Mouse (Mus musculus) CH12.LX (cell line): ENCODE results near the gene Ap1s2. TPM values are rescaled to one million over a fixed set of nuclear protein-coding genes. Genes with fewer than 3 reads are reported as not detected.

Source experiments
- DNase-seq: peaks from one replicate; pipeline ENCODE4 v3.0.0-alpha.2; 2013; ENCODE audit errors: extremely low read depth
- H3K27ac ChIP-seq: 2 replicates; pipeline ENCODE4 v1.5.1; 2012; ENCODE audit warnings: low read depth, mild to moderate bottlenecking, control low read depth, moderate library complexity; ENCODE audit not compliant: insufficient read depth
- H3K27me3 ChIP-seq: replicated peaks from 2 replicates; pipeline ENCODE3; 2012; ENCODE audit warnings: inconsistent platforms
- H3K36me3 ChIP-seq, 2 experiments: replicated peaks in 1 of 2; 2 replicates each; pipeline versions ENCODE3 to v1.6.1; 2012; ENCODE audit warnings: inconsistent platforms in 1 of 2, low read length in 1 of 2, mild to moderate bottlenecking in 1 of 2, mixed read lengths in 1 of 2, moderate library complexity in 1 of 2; ENCODE audit not compliant: control insufficient read depth in 1 of 2, insufficient read depth in 1 of 2
- H3K4me1 ChIP-seq, 2 experiments: 2 replicates each; pipeline ENCODE4 v1.6.1; 2012; ENCODE audit warnings: inconsistent platforms in 1 of 2, moderate library complexity in 1 of 2; ENCODE audit not compliant: insufficient read depth in 2 of 2, control insufficient read depth in 1 of 2
- H3K4me2 ChIP-seq: 2 replicates; pipeline ENCODE4 v1.6.1; 2012; ENCODE audit warnings: low read depth, mild to moderate bottlenecking, control low read depth; ENCODE audit not compliant: poor library complexity, insufficient read depth, severe bottlenecking
- H3K4me3 ChIP-seq, 3 experiments: fragments of 150-350 bp in 1 of 3; sonication (generic) in 1 of 3; replicated peaks in 1 of 3; 2 replicates each; pipeline versions ENCODE3 to v1.5.1; 2011 to 2012; ENCODE audit warnings: low read depth in 2 of 3, low read length in 2 of 3, mild to moderate bottlenecking in 2 of 3, moderate library complexity in 2 of 3, control low read depth in 1 of 3, improper control_type of control experiment in 1 of 3, inconsistent platforms in 1 of 3, mixed read lengths in 1 of 3; ENCODE audit not compliant: poor library complexity in 1 of 3
- H3K79me2 ChIP-seq: replicated peaks from 2 replicates; pipeline ENCODE4 v1.6.1; 2012; ENCODE audit warnings: mild to moderate bottlenecking, moderate library complexity; ENCODE audit not compliant: control insufficient read depth, poor library complexity, insufficient read depth, severe bottlenecking; ENCODE audit errors: extremely low read depth
- H3K9ac ChIP-seq: 2 replicates; pipeline ENCODE4 v1.6.1; 2012; ENCODE audit warnings: low read depth, mild to moderate bottlenecking, control low read depth, moderate library complexity; ENCODE audit not compliant: insufficient read depth
- H3K9me3 ChIP-seq: replicated peaks from 2 replicates; pipeline ENCODE3; 2012; ENCODE audit warnings: low read length, inconsistent platforms, mixed read lengths
- BHLHE40 ChIP-seq: IDR thresholded peaks from 2 replicates; pipeline ENCODE4 v1.6.1; 2011; ENCODE audit warnings: mild to moderate bottlenecking, low read depth, low read length, improper control_type of control experiment
- CHD1 ChIP-seq: IDR thresholded peaks from 2 replicates; pipeline ENCODE4 v1.6.1; 2012; ENCODE audit warnings: low read depth, low read length, improper control_type of control experiment, inconsistent platforms
- E2F4 ChIP-seq: IDR thresholded peaks from 2 replicates; pipeline ENCODE4 v1.6.1; 2011; ENCODE audit warnings: low read depth, low read length, improper control_type of control experiment; ENCODE audit not compliant: insufficient replicate concordance
- ELF1 ChIP-seq: IDR thresholded peaks from 2 replicates; pipeline ENCODE4 v1.6.1; 2014; ENCODE audit warnings: low read depth, mild to moderate bottlenecking, inconsistent platforms, low read length, improper control_type of control experiment
- EP300 ChIP-seq: IDR thresholded peaks from 2 replicates; pipeline ENCODE4 v1.6.1; 2011; ENCODE audit warnings: low read length, improper control_type of control experiment
- ETS1 ChIP-seq: conservative IDR thresholded peaks from 2 replicates; pipeline ENCODE4 v1.6.1; 2012; ENCODE audit warnings: low read depth, mild to moderate bottlenecking, inconsistent platforms, low read length, improper control_type of control experiment, moderate library complexity
- HCFC1 ChIP-seq: IDR thresholded peaks from 2 replicates; pipeline ENCODE4 v1.6.1; 2012; ENCODE audit warnings: low read depth, mild to moderate bottlenecking, inconsistent platforms, low read length, improper control_type of control experiment
- IRF4 ChIP-seq: IDR thresholded peaks from 2 replicates; pipeline ENCODE4 v1.6.1; 2014; ENCODE audit warnings: low read depth, mild to moderate bottlenecking, inconsistent platforms, low read length, improper control_type of control experiment
- JUND ChIP-seq: conservative IDR thresholded peaks from 2 replicates; pipeline ENCODE4 v1.6.1; 2011; ENCODE audit warnings: low read depth, low read length, improper control_type of control experiment
- KAT2A ChIP-seq: IDR thresholded peaks from 2 replicates; pipeline ENCODE4 v1.6.1; 2012; ENCODE audit warnings: low read length, improper control_type of control experiment, inconsistent platforms; ENCODE audit not compliant: insufficient replicate concordance
- MAZ ChIP-seq: IDR thresholded peaks from 2 replicates; pipeline ENCODE4 v1.6.1; 2012; ENCODE audit warnings: low read depth, mild to moderate bottlenecking, inconsistent platforms, low read length, improper control_type of control experiment, moderate library complexity
- MEF2A ChIP-seq: IDR thresholded peaks from 2 replicates; pipeline ENCODE4 v1.6.1; 2014; ENCODE audit warnings: low read depth, mild to moderate bottlenecking, inconsistent platforms, low read length, improper control_type of control experiment, borderline replicate concordance
- NELFE ChIP-seq: IDR thresholded peaks from 2 replicates; pipeline ENCODE4 v1.6.1; 2011; ENCODE audit warnings: low read depth, low read length, improper control_type of control experiment
- POLR2A ChIP-seq: IDR thresholded peaks from 2 replicates; pipeline ENCODE4 v1.6.1; 2011; ENCODE audit warnings: low read depth, mild to moderate bottlenecking, improper control_type of control experiment, low read length
- POLR2AphosphoS2 ChIP-seq: IDR thresholded peaks from 2 replicates; pipeline ENCODE4 v1.6.1; 2011; ENCODE audit warnings: low read depth, low read length, improper control_type of control experiment
- RCOR1 ChIP-seq: conservative IDR thresholded peaks from 2 replicates; pipeline ENCODE4 v1.6.1; 2012; ENCODE audit warnings: low read depth, mild to moderate bottlenecking, inconsistent platforms, low read length, improper control_type of control experiment
- SIN3A ChIP-seq: IDR thresholded peaks from 2 replicates; pipeline ENCODE4 v1.6.1; 2012; ENCODE audit warnings: low read length, improper control_type of control experiment, inconsistent platforms
- SMC3 ChIP-seq: IDR thresholded peaks from 2 replicates; pipeline ENCODE4 v1.6.1; 2011; ENCODE audit warnings: low read depth, low read length, improper control_type of control experiment
- TCF12 ChIP-seq: IDR thresholded peaks from 2 replicates; pipeline ENCODE4 v1.6.1; 2014; ENCODE audit warnings: low read depth, mild to moderate bottlenecking, inconsistent platforms, low read length, improper control_type of control experiment
- UBTF ChIP-seq: IDR thresholded peaks from 2 replicates; pipeline ENCODE4 v1.6.1; 2012; ENCODE audit warnings: low read depth, mild to moderate bottlenecking, inconsistent platforms, low read length, improper control_type of control experiment, moderate library complexity
- USF1 ChIP-seq: IDR thresholded peaks from 2 replicates; pipeline ENCODE4 v1.6.1; 2014; ENCODE audit warnings: low read depth, mild to moderate bottlenecking, inconsistent platforms, low read length, improper control_type of control experiment
- USF2 ChIP-seq: conservative IDR thresholded peaks from 2 replicates; pipeline ENCODE4 v1.6.1; 2011; ENCODE audit warnings: low read depth, low read length, improper control_type of control experiment
- ZC3H11A ChIP-seq: IDR thresholded peaks from 2 replicates; pipeline ENCODE4 v1.6.1; 2012; ENCODE audit warnings: low read depth, mild to moderate bottlenecking, inconsistent platforms, low read length, improper control_type of control experiment
- ZKSCAN1 ChIP-seq: IDR thresholded peaks from 2 replicates; pipeline ENCODE4 v1.6.1; 2012; ENCODE audit warnings: low read depth, inconsistent platforms, low read length, improper control_type of control experiment, borderline replicate concordance
- ZMIZ1 ChIP-seq: IDR thresholded peaks from 2 replicates; pipeline ENCODE4 v1.6.1; 2012; ENCODE audit warnings: low read depth, mild to moderate bottlenecking, inconsistent platforms, low read length, improper control_type of control experiment
- ZNF384 ChIP-seq: IDR thresholded peaks from 2 replicates; pipeline ENCODE4 v1.6.1; 2012; ENCODE audit warnings: low read depth, low read length, improper control_type of control experiment, inconsistent platforms
- dilution Hi-C: fragments of 300-500 bp; cut with MboI; formaldehyde crosslinking; loops from 2 replicates; pipeline ENCODE4 v1.14.3; 2020; ENCODE audit warnings: low sequenced_read_pairs; ENCODE audit not compliant: extremely low pct_unique_long_range_greater_than_20kb, extremely low pct_ligation_motif_present
- in situ Hi-C: fragments of 300-500 bp; cut with MboI; formaldehyde crosslinking; loops from 3 replicates; pipeline ENCODE4 v1.14.3; 2019; ENCODE audit warnings: low sequenced_read_pairs, low pct_ligation_motif_present, low pct_unique_long_range_greater_than_20kb, mixed read lengths
- polyA plus RNA-seq: library from polyadenylated mRNA; unstranded; fragments of >175 nt; gene quantifications from 2 replicates; pipeline ENCODE4 v1.2.1, GENCODE M21; 2012; ENCODE audit warnings: low read depth; ENCODE audit not compliant: insufficient read length
- total RNA-seq, 2 experiments: library from RNA; depleted of rRNA; stranded (reverse); fragments of 300-350 nt in 1 of 2; fragments of >200 nt in 1 of 2; gene quantifications; 2 replicates each; pipeline ENCODE4 v1.2.3; 2012 to 2014

Ap1s2 gene
- total and polyA plus RNA-seq, 3 experiments = 4.3 to 12.3 (median 8.9) TPM

GRCm38 (mm10) chrX:163938587-163938986 lies 29.8 kb downstream of the Ap1s2 start:
- in situ Hi-C loops = no loop called here
- H3K79me2 ChIP-seq = no peaks in the 10 kb centered on the region
- peaks cover 32 to 57% of the 10 kb centered on the region in 2 experiments for H3K36me3 ChIP-seq
- H3K9me3 ChIP-seq = no peaks in the 10 kb centered on the region
- TF ChIP-seq ZC3H11A (no peak), RCOR1 (no peak), NELFE (no peak), ETS1 (no peak), CHD1 (no peak), ZNF384 (no peak), USF1 (no peak), POLR2A (no peak), ELF1 (no peak), EP300 (no peak), ZKSCAN1 (no peak), POLR2AphosphoS2 (no peak), USF2 (no peak), E2F4 (no peak), UBTF (no peak), MAZ (no peak), SIN3A (no peak), MEF2A (no peak)
- no peak overlapping the region for H3K27ac ChIP-seq
- DNase-seq = no peak
- no peaks in the 10 kb centered on the region for H3K4me1 ChIP-seq
- H3K9ac ChIP-seq = no peak overlapping the region
- no peak overlapping the region for H3K4me2 ChIP-seq
- no peak overlapping the region for H3K4me3 ChIP-seq
- H3K27me3 ChIP-seq = no peaks in the 10 kb centered on the region
- dilution Hi-C loops = no loop called here

GRCm38 (mm10) chrX:163944381-163944780 lies 35.6 kb downstream of the Ap1s2 start:
- H3K27ac ChIP-seq = no peak overlapping the region
- in situ Hi-C loops = no loop called here
- H3K36me3 ChIP-seq = peaks cover 44 to 77% of the 10 kb centered on the region in 2 experiments

More at GRCm38 (mm10) chrX:163944381-163944780, 35.6 kb downstream of the Ap1s2 start:
- no peak overlapping the region for H3K4me2 ChIP-seq
- H3K79me2 ChIP-seq = no peaks in the 10 kb centered on the region
- H3K4me3 ChIP-seq = no peak overlapping the region
- H3K9ac ChIP-seq = no peak overlapping the region
- dilution Hi-C loops = no loop called here
- TF ChIP-seq MEF2A = no peak
- no peak for TF ChIP-seq JUND
- TF ChIP-seq ZC3H11A = no peak
- TF ChIP-seq MAZ = no peak
- no peak for TF ChIP-seq USF2
- TF ChIP-seq KAT2A = no peak
- TF ChIP-seq HCFC1 = no peak
- no peak for TF ChIP-seq TCF12
- no peak for TF ChIP-seq SMC3
- TF ChIP-seq IRF4 = no peak
- TF ChIP-seq SIN3A = no peak
- no peak for TF ChIP-seq ZMIZ1
- TF ChIP-seq BHLHE40 = no peak
- H3K4me1 ChIP-seq = no peaks in the 10 kb centered on the region
- no peaks in the 10 kb centered on the region for H3K9me3 ChIP-seq
- DNase-seq = no peak
- H3K27me3 ChIP-seq = no peaks in the 10 kb centered on the region
